Mouse (Mus musculus) erythroblast, embryonic 14.5 days (primary cell): ENCODE results near the gene Sh3bp1.

Source experiments
- GATA1 ChIP-seq: IDR thresholded peaks from 2 replicates; pipeline ENCODE4 v1.6.1; 2012; ENCODE audit warnings: low read length, inconsistent platforms, mixed read lengths
- TAL1 ChIP-seq: IDR thresholded peaks from 3 replicates; pipeline ENCODE4 v1.6.1; 2012; ENCODE audit warnings: low read length, inconsistent platforms, mixed read lengths

GRCm38 (mm10) chr15:78947657-78948056, 48.1 kb downstream of the Sh3bp1 start, which contains the start of gene Triobp:
- TF ChIP-seq TAL1 (no peak), GATA1 (no peak)
